Mouse (Mus musculus): ENCODE data around the gene Ppp6c.
A peak's percentile ranks its signal among the peaks of the same experiment; 100 is the strongest.
"Not testable (repeated sequence)": the region's sequence is repeated elsewhere in the genome, so short reads cannot be mapped to it uniquely, and the experiment has no call there.

Gene Ppp6c

DNA sequence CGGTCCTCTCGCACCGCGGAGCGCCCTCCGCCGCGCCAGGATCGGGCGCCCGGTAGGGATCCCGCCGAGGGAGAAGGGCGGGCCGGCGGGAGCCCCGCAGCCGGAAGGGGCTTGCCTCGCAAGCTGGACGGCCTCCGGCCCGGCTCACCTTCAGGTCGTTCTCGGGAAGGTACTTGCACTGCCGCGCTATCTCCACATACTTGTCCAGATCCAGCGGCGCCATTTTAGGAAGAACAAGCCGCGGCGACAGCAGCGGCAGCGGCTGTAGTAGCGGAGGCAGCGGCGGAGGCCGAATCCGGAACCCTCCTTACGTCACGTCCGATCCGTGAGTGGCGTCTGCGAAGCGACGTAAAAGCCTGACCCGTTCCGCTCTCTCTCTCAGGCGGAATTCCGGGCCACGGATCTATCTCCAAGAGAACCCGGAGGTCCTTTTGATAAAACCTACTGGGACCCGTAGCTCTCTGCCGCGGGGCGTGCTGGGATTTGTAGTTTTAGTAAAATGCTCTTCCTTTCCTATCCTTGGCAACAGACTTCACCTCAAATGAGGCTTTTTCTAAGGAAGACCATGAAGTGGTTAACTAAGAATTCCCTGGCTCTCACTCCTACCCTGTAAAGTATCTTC lies at the start of gene Ppp6c:
Gene Ppp6c (minus strand): TSS at position 433 of the 622 bp plus-strand sequence.
- DNase-seq (ENCODE audit: low spot score in 2 of 2), result peak; percentile 92 to 93

GRCm38 (mm10) chr2:39268357-39268756 lies 42.1 kb upstream of the Ppp6c start:
- DNase-seq (ENCODE audit: low spot score in 2 of 2), result no peak

DNA sequence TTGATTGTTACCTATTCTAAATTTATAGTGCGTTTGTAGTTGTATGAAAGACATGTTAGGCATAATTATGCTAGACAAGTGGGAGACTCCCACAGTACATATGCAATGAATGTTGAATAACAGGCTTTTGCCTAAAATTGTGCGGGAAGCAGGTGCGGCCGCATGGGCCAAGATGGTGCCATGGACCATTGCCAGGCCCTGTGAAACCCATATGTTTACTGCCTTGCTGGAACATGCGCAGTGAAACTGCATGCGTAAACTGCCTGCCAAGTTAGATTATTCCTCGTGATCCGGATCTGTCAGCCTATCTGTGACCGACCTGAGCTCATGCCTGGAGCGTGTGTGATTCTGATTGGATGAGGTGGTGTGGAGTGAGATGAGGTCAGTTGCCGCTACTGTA lies 26.0 kb upstream of the Ppp6c start:
- peak in 1 of 2 experiments; percentile 33 for DNase-seq (ENCODE audit: low spot score in 2 of 2)

GRCm38 (mm10) chr2:39246862-39247261 lies 20.6 kb upstream of the Ppp6c start:
- DNase-seq (ENCODE audit: low spot score in 2 of 2), result not testable (repeated sequence)

DNA sequence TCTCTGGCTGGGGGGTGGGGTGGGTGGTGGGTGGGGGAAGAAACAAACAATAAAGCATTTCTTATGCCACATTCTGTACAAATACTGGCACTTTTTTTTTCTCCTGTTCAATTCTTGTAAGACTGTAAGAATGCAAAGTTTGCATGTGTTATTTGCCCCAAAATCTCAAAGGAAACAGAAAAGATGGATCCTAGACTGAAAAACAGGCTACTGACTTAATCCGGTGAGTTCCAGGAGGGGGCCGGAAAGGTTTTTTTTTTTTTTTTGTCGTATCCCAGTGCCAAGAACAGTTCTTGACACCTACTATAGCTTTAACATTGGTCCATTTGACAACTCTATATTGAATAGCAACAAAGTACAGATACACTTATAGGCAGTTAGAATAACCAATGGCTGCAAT lies 480 bp upstream of the Ppp6c start:
- DNase-seq (ENCODE audit: low spot score in 2 of 2), result no peak

- DNase-seq (ENCODE audit: low spot score in 2 of 2), result peak in 1 of 2 experiments; percentile 43
Observed at GRCm38 (mm10) chr2:39225331-39226018, 776 bp downstream of the Ppp6c start.

- DNase-seq (ENCODE audit: low spot score in 2 of 2), result no peak
Observed at GRCm38 (mm10) chr2:39224621-39225020, 1.6 kb downstream of the Ppp6c start.

GRCm38 (mm10) chr2:39220010-39220409 lies 6.2 kb downstream of the Ppp6c start:
- DNase-seq (ENCODE audit: low spot score in 2 of 2), result no peak

GRCm38 (mm10) chr2:39219034-39219433 lies 7.2 kb downstream of the Ppp6c start:
- DNase-seq (ENCODE audit: low spot score in 2 of 2), result no peak

- DNase-seq (ENCODE audit: low spot score in 2 of 2), result no peak
Observed at GRCm38 (mm10) chr2:39217150-39217549, 9.1 kb downstream of the Ppp6c start.

GRCm38 (mm10) chr2:39210738-39211137 lies 15.5 kb downstream of the Ppp6c start:
- DNase-seq (ENCODE audit: low spot score in 2 of 2), result no peak

DNA sequence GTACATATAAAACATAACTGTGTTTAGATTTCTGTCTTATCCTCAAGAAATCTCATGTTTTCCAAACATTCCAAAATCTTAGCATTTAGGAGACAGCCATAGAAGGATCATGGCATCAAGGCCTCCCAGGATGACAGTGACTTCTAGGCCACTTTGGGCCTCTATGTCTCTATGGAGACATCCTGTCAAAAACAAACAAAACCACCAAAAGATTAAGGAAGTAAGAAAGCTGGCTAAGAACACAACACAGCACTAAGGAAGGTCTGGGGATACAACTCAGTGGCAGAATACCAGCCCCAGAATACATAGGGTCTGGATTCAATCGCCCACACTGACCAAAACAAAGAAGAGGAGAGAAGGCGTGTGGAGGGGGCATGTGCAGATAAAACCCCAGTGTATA lies 22.9 kb downstream of the Ppp6c start:
- no peak for DNase-seq (ENCODE audit: low spot score in 2 of 2)

- DNase-seq (ENCODE audit: low spot score in 2 of 2), result no peak
Observed at GRCm38 (mm10) chr2:39194809-39195208, 31.4 kb downstream of the Ppp6c start.

DNA sequence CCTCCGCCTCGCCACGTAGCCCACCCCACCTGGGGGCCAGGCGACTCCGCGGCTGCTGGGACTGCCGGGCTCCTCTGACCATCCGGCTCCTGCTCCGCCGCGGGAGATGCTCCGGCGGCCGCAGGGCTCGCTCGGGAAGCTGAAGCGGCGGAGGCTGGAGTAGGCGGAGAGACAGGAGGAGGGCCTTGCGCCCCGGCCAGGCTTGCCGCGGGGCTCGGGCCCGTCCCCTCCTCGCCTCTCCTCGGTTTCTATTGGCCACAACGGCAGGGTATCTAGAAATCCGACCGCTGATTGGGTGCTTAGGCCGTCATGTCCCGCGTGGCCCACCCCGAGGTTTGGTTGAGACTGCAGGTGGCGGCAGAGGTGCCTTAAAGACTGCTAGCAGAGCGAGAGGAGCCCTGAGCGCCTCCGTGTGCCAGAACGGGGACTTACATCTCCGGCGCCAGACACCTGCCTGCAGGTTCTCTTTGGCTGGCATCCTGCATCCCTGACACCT lies 35.6 kb downstream of the Ppp6c start, which contains the start of gene Scai:
Gene Scai (minus strand): TSS at position 174 of the 496 bp plus-strand sequence.
- peak; percentile 98 to 99 for DNase-seq (ENCODE audit: low spot score in 2 of 2)

DNA sequence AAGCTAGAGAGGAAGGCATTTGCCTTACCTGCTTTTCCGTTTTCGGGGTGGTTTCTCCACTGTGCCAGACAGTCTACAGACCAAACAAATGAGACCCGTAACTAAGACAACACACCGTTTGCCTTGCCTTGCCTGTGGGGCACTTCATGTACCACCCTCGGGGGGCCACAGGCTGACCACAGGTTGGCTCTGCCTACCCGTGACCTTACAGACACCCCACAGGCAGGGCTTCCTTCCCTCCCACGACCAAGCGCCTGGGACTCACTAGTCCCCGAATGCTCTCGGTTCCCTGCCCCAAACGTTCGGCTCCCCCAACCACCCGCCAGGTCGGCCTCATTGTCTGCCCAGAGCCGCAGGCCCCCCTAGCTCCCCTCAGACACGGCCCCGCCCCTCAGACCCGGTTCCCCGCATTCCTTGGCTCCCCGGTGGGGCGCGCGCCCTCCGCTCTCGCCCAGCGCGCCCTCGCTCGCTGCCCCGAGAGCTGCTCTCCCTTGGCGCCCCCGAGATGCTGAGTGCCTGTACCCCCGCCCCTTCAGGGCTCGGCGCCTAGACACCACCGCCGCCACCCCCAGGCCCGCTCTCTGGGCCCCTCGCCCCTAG lies 36.2 kb downstream of the Ppp6c start:
- DNase-seq (ENCODE audit: low spot score in 2 of 2), result peak in 1 of 2 experiments; percentile 43

GRCm38 (mm10) chr2:39185942-39186341 lies 40.3 kb downstream of the Ppp6c start:
- DNase-seq (ENCODE audit: low spot score in 2 of 2), result no peak

- no peak for DNase-seq (ENCODE audit: low spot score in 2 of 2)
Observed at GRCm38 (mm10) chr2:39183587-39183986, 42.7 kb downstream of the Ppp6c start.

GRCm38 (mm10) chr2:39160996-39161395 lies 65.3 kb downstream of the Ppp6c start:
- no peak for DNase-seq (ENCODE audit: low spot score in 2 of 2)

GRCm38 (mm10) chr2:39157916-39158315 lies 68.3 kb downstream of the Ppp6c start:
- no peak for DNase-seq (ENCODE audit: low spot score in 2 of 2)

DNA sequence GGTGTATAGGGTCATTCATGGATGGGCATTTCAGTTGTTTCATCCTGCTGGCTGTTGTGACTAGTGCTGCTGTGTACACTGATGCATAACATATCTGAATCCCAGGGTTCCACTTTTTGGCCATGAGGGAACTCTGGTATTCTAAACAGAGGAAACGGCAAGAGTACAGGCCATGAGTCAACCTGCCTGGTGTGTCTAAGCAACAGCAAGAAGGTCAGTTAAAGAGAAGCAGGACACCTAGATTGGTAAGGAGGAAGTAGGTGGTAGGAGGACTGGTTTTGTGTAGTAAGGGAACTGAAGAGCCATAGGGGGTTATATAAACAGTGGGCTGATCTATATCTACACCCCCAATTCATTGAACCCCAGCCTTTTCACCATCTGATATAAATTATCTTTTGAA lies 69.4 kb downstream of the Ppp6c start:
- no peak for DNase-seq (ENCODE audit: low spot score in 2 of 2)

DNA sequence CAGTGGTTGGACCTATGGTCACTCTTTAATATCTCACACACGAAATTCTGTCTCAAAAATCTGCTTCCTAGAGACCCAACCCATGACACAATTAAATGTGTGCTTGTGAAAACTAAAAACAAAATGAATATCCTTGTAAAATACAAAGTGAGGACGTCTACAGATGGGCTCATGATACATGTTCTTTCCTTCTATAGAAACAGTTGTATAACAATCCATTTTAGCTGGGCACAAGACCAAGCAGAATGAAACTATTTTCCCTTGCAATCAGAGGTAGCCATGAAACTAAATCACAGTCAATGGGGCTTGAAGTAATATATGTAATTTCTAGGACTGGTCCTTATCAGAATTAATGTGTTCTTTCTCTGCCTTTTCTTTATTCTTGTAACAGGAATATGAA lies 75.3 kb downstream of the Ppp6c start:
- DNase-seq (ENCODE audit: low spot score in 2 of 2), result no peak

GRCm38 (mm10) chr2:39148075-39148474 lies 78.2 kb downstream of the Ppp6c start:
- no peak for DNase-seq (ENCODE audit: low spot score in 2 of 2)

DNA sequence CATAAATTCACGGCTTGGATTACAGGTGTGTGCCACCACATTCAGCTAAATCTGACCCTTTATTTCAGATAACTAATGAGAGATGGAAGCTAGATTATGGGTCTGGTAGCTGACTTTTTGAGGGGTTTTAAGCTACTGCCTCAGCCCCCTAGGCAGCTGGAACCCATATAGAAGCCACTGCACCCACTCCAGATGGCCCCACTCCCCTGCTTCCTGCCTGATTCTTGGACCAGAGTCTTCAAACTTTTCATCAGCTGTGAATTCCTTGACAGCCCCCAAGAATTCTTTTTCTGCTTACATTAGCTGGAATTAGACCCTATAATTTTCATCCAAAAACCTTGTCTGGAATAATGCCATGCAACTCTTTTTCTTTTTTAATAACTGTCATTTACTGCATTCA lies 79.8 kb downstream of the Ppp6c start:
- no peak for DNase-seq (ENCODE audit: low spot score in 2 of 2)
